Mouse (Mus musculus) liver, embryonic 14.5 days (tissue): ENCODE measurements at regions not wholly inside any gene's neighbourhood (a gene's known extent, or its start where the extent isn't known, plus 50 kb on each side); places are given as distances from the start of the nearest gene placed in this dataset.

Experiments
- CTCF ChIP-seq: IDR thresholded peaks from 2 replicates; pipeline ENCODE4 v1.5.1; 2016; ENCODE audit warnings: antibody characterized with exemption, low read depth, control low read depth
- EP300 ChIP-seq: IDR thresholded peaks from 2 replicates; pipeline ENCODE4 v1.6.1; 2016; ENCODE audit warnings: antibody characterized with exemption, low read depth

- no peak for TF ChIP-seq CTCF
- TF ChIP-seq EP300, result no peak
Measured at GRCm38 (mm10) chr7:113075371-113075770, 121.6 kb downstream of the Rassf10 start.
